Mouse (Mus musculus): ENCODE results near the gene Tmem238.

Tmem238 gene

DNA sequence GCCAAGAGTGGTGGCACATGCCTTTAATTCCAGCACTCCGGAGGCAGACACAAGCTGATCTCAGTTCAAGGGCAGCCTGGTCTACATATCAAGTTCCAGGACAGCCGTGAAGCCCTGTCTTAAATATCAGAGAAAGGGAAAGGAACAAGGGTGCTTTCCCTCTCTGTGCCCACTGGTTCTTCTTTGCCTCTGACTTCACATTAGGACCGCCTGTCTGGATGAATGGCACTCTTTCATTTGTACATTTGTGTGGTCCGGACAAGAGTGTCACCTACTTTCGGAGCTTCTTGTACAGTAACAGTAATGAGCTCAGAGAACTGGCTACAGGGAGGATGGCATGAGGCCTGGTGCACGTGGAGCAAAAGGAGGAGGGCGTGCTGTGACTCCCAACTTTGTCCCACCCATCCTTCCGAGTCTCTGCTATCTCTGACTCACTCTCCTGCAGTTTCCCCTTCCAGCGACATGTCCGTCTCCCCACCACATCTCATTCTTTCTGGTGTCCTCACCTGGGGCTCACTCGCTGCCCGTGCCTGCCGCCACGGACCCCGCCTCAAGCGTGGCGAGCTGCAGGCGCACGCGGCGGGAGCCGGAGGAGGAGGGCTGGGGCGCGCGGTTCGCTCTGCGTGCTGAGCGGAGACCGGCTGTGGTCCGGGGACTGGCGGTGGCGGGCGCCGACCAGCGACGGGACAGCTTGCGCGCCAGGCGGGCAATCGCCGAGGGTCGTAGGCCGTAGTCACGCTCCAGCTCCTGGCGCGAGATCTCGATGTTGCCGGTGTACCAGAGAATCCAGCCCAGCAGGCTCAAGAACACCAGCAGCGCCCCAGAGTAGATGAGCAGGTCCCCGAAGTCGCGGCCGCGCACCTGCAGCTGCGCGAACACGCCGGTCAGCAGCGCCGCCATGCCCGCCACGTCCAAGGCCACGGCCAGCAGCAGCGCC, 689 bp downstream of the Tmem238 start:
- DNase-seq: peak; percentile 53

DNA sequence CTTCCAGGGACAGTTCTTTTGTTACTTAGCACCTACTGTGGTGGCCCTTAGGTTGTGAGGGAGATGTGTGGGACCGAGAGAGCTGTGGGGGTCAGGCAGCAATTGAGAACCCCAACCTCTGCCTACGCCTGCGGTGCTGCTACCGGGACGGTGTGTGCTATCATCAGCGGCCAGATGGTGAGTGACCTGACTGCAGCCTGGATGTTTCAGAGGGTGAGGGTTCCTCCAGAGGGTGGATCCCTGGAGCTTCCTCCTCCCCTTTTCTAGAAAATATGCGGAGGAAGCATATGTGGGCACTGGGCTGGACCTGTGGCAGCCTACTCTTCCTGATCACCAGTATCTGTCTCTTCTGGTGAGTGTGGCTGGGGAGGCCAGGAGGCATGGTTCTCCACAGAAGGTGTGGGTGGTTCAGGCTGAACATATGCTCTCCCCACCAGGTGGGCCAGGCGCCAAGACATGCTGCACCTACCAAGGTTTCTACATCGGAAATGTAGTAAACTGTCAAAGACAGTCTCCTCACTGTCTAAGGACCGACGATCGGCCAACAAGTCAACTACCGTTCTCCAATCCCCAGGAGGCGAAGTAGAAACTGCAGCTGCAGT, 5.7 kb downstream of the Tmem238 start:
- DNase-seq: peak; percentile 60

DNA sequence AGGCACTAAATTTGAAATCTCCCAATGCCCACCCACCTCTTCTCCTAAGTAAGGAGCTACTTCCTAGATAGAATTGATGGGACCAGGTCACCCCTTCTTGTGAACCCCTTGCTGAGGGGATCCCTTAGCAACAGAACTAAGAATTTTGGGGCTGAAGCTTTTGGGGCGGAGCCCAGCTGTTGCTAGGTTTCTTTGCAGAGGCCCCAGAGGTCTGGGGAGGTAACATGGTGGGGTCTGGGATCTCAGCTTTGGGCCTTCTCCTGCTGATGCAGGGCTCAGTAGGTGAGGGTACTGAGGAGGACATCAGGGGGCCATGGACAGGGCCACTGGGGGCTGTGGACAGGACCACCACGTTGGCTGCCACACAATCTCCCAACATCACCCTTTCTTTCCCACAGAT, 6.7 kb downstream of the Tmem238 start, which contains the start of the genes Il11 and Tmem190:
TSS of gene Il11 (minus strand) at position 101 of the 400 bp plus-strand sequence.
TSS of gene Tmem190 (plus strand) at position 179 of the 400 bp plus-strand sequence.
- no peak for DNase-seq

DNA sequence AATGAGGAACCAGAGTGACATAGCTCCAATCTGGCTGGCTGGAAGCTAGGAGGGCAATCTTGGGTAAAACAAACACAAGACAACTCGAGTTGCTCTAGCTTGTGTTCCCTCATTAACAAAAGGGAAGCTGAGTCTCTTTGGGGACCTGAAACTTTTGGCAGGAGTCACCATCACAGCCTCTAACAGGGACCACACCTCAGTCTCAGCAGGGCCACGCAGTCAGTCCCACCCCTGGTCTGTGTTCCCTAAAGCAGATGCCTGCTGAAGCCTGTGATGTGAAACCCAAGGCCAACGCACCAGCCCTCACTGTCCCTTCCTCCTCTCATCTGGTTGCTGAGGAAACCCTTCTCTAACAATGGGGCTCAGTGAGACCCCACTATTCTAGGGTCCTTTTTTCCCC, 7.3 kb downstream of the Tmem238 start:
- no peak for DNase-seq

DNA sequence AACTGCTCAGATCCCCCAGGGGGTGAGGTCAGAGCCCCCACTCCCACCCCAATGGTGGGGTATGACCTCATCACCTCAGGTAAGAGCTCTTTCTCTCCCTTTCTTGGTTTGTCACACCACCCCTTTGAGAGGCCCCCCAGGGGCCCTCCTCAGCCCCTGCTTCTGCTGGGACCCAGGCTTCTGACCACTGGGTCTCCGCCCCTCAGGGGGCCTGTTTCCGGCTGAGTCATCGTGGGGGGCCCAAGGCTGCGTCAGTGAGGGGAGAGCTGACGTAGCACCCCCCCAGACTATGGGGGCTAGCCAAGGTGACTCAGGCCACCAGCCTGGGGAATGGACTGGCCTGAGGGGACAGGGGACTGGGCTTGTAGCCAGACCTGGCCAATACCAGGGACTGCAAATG, 9.5 kb downstream of the Tmem238 start:
- DNase-seq: no peak

DNA sequence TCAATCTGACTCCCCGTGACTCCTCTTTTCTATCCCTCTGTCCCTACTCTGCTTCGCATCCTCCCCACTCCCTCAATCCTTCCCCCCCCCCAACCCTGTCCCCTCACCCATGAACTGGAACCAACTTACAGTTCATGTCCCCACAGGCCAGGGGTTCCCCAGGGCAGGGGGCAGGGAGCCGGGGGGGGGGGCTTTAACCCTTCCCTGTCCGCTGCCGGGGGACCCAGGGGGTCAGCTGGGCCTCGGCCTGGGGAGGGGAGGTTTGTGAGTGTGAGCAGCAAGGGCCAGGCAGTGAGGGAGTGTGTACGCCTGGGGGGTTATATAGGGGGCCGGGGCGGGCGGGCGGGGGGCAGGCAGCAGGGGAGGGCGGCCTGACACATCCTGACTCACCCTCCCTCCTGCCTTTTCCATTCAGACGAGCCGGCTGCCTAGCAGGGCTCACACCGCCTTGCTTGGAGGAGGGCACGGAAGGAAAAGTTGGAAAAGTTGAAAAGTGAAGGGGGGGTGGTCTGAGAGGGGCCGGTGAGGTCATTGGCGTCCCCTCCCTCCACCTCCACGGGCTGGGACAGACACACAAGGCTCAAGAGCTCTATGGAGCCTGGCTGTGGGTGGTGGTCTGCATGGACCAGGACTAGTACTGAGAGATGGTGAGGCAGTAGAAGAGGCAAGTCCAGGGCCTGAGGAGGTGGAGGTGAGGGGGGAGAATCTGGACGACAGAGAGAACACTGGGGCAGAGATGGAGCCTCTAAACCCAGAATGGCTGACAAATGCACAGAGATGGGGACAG, 11.4 kb downstream of the Tmem238 start:
- no peak for DNase-seq

DNA sequence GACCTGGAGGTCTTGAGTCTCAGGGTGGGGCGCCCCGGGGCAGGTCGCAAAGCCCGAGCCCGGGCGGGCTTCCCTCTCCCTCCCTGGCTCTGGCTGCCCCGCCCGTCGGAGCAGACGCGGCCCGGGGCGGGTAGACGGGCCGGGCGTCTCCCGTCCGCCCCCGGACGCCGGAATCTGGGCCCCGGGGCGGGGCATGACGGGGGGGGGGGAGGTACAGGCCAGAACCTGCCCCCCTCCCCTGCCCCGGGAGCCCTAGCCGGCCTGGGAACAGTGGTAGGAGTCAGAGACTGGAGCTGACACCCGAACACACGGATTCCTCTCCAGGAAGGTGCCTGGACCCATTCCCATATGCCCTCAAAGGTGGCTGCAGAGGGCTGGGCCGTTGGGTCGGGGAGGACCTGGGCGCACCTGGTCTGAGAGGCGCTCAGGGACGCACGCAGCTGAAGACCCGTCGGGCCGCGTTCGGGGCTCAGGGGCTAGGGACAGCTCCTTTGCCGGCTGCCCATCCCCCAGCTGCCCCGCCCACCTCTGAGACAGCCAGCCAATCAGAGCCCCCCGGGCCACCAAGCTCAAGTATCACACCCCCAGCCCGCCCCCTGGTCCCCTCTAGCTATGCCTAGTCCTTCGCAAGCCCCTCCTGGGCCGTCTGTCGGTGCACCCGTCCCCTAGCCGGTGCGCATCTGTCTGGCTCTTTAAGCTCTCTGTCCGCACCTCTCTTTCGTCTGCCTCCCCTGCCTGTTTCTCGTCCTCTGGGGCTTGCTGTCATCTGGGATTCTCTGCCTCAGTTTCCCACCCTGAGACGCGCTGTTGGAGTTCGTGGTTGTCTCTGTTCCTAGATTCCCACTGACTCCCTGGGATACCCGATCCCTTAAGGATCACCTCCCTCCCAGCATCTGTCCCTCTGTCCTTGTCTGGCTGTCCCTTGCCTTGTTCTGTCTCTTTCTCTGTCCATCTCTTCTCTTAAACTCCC, 12.3 kb downstream of the Tmem238 start:
- DNase-seq: no peak

DNA sequence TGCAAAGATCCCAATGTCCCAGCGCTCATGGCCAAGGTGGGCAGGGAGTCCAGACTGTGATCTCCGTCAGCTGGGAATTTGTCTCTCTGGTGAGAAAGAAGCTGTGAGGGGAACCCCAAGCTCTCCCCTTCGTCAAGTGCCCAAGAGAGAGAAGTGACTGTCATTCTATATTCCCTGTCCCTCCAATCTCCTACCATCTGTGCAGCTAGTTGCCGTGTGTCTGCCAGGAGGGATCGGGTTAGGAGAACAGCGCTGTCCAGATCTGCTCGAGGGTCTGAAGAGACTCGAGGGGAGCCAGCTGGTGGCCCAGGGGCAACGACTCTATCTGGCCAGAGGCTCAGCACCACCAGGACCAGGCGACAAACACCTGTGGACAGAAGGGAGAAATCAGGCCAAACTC, 13.3 kb downstream of the Tmem238 start:
- DNase-seq: no peak

DNA sequence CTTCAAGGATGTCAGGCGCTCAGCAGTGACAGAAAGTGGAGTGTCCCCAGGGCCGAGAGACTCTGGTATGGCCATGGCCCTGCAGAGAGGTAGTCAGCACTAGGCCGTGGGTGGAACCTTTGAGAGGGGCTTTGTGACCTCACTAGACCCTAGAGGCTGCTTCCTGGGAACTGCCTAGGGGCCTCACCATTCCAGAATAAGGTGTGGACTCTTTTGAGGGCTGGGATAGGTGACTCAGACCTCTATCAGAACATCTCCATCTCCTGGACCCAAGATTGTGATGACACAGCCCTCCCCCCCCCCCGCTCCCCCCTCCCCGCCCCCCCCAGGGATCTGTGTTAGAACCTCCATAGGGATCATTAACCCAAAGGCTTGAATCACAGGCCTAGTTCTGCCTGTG, 18.3 kb downstream of the Tmem238 start, which contains the start of gene Fam71e2:
TSS of gene Fam71e2 (minus strand) at position 101 of the 400 bp plus-strand sequence.
- DNase-seq: no peak

DNA sequence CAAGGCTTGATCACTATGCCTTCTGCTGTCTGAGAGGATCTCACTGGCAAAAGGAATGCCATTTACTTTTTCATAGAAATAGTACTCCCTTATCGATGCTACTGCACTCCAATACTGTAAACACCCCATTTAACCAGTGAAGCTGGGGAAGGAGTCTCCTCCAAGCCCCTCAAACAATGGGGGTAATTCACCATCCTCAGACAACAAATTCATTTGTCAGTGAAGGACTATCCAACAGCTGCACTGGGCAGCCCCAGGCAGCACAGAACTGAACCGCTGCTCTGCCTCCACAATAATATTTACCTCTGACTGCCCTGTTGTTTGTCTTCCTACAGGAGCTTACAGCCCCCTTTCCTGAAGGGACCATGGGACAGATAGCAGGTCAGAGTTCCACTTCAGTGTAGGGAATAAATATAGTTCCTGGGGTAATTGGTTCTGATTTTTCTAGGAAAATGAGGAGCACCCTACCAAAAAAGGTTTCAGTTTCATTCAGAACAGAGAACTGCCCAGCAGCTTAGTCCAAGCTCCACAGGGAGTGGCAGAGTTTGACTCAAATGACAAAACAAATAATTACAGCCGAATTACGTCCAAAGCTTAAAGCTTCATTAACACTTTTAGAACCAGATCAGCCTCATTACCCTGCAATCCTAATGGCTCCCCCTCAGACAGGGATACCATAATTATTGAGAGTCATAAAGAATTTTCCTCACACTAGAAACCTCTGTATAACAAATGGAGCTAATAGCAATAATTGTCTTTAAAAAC, 24.3 kb downstream of the Tmem238 start:
- DNase-seq: no peak

DNA sequence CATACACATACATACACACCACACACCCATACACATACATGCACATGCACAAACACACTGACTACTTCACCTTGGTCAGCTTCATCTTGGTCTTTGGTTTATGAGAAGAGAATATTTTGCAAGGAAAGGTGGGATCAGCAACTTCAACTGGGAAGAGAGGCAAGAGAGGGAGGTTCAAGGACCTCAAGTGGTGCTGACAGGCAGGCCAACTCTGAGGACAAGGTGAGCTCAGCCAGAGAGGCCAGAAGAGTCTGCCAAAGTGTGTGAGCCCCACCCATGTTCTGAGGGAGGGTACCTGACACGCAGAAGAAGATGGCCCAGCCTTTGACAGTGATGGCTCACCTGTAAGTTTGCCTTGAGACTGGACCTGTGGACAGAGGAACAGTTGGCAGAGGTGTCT, 29.8 kb downstream of the Tmem238 start:
- no peak for DNase-seq

DNA sequence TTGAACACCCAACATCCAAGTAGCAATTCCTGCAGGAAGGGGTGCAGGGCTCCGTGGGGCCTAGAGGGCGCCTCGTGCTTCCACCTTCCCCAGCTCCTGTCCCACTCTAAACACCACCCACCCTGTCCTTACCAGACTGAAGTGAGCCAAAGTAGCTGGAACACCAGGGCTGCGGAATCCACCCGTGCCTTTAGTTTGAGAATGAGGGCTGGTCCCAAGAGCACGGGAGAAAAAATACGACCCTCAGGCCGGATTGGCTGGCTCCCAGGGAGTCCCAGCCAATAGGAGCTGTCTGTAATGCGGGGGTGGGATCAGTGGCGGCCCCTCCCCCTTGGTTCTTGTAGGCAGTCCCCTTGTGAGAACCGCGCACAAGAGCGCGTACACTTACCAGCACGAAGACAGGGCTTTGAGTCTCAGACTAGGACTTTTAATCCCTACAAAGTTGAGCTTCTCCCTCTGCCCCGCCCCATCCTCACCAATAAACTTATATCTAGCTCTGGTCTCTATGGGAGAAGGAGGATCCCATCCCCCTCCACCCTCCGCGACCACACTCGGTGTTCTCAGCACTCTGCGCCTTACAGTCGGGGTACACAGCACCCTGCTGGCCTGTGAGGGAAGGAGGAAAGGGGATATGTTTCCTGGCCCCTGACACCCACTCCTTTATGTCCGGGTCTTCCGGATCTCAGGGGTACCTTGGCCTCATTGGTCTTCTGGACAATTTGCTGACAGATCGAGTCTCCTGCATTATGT, 36.5 kb downstream of the Tmem238 start, which contains the start of gene Cox6b2:
TSS of gene Cox6b2 (minus strand) at position 274 of the 750 bp plus-strand sequence.
- DNase-seq: peak; percentile 42

DNA sequence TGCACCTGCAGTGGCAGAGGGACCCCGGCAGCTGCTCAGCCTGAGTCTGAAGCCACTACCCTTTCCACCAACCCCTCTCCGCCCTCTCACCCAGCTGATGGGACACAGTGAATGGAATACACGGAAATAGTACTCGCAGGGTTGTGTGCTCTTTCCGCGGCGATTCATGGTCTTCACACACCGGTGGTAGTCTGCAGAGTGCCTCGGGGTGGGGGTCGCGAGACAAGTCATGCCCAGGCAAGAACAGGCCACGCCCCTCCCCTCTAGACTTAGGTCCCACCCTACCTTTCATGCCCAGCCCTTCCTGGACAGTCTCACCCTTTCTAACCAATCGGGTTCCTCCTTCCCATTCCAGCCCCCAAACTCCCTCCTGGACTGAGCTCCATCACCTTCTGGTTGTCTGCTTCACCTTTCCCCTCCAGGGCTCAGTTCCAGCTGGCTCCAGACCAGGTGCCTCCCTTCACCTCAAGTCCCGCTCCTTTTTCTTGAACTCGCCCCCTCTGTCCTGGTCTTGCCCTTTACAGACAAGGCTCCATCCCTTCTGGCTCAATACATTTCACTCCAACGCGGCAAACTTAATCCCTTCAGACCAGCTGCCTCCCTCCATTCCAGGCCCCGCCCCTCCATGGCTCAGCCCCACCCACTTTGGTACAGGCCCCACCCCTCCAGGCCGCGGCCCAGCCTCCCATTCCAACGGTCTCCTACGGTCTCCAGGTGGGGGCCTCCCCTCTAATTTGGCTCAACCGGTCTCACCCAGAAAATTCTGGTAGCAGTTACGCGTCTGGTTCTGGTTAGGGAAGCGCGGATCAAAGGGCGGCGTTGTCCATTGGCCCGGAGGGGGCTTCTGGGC, 37.3 kb downstream of the Tmem238 start:
- no peak for DNase-seq

DNA sequence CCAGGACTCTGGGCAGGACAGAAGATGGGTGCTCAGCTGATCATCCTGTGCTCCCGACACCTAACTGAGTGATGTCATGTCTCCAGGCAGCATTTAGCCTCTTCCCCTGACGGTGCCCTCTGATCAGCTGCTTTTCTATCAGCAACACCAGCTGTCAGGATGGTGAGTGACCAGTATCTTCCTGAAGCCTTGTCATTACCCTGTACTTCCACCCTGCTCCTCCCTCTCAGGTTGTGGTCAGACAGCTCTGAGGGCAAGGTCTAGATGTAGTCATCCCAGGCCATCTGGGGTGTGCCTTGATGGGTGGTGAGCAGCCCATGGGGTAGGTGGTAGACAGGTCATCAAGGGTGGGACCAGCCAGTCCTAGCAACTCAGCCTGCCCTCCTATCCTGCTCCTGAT, 40.3 kb downstream of the Tmem238 start:
- no peak for DNase-seq

DNA sequence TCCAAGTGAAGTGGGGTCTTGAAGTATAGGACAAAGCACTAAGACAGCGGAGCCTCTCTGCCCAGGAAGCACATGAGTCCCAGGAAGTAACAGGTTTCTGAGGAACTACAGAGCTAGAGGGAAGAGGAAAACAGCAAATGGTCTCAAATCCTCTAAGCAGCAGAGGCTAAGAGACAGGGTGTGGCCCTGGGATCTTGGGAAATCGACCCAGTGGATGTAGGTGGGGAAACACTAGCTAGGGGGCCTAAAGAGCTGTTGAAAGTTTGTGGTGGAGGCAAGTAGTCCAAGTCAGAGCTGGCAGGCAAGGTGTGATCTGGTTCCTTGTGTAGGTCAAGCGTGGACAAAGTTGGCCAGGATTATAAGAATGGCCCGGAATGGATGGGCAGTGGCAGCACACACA, 41.1 kb downstream of the Tmem238 start:
- DNase-seq: no peak

DNA sequence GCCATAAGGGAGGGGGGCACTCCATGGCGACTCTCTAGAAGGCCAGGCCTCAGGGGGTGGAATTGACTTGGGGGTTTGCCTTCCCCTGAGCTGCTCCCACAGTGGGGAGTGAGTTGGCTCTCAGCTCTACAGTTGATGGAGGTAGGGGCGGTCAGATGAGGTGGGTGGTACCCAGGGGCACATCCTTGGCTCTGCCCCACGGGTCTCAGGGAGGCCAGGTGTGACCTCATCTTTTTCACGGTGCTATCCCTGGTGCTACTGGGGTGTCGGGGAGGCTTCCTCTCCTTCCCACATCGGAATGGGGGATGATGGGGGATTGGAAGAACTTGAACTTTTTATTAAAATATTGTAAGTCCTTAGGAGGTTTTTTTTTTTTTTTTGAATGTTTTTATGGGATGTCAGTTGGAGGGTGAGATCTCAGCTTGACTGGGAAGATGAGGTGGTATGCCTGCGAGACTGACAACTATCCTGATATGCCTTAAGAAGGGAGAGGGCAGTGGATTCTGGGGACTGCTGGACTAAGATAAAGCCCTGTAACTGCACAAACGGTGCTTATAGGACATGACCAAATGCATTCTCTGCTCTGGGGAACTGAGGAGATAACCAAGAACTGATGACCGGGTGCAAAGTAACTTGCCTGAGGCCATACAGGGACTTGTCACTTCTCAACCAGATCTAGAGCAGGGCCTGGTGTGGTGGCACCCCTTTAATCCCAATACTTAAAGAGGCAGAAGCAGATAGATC, 42.1 kb downstream of the Tmem238 start:
- DNase-seq: no peak

DNA sequence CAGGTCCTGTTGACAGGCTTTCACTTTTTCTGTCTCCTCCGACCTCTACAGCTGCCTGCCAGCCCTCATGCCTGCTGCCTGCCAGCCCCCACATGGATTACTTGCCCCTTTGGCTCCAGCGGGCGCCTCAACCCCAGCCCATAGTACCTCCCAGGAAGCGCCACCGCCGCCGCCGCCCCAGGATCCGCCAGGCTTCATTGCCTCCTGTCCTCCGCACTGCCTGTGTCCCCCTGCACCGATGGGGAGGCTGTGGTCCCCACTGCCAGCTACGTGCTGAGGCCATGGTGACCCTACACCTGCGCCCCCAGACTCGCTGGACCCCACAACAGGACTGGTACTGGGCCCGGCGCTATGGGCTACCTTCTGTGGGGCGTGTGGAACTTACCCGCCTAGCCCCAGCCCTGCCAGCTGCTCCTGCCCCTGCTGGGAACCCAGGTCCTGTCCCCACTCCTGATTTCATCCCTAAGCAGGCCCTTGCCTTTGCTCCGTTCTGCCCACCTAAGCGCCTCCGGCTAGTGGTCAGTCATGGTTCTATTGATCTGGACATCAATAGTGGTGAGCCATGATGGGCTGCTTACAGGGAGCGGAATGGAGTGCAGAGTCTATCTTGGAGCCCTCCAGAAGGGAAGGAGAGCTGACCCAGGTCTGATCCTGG, 43.0 kb downstream of the Tmem238 start:
- DNase-seq: no peak

DNA sequence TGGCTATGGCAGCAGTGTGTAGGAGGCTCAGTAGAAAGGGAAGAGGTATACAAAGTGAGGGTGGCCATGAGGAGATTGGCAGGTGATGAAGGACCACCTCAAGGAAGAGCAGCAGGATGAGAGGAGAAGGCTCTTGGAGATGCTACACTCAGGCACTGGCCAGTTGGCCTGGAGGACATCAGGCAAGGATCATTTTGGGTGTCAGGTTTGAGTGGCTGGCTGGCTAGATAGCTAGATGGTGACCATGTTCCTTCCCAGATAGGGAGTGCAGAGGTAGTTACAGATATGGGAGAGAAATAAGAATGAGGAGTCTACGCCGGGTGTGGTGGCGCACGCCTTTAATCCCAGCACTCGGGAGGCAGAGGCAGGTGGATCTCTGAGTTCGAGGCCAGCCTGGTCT, 44.6 kb downstream of the Tmem238 start:
- DNase-seq: no peak

All from right cerebral cortex, adult 18-20 months (tissue).